Mouse (Mus musculus) myocyte (in vitro differentiated cells): ENCODE measurements at regions not wholly inside any gene's neighbourhood (a gene's known extent, or its start where the extent isn't known, plus 50 kb on each side); places are given as distances from the start of the nearest gene placed in this dataset.
"Not testable (repeated sequence)": the region's sequence is repeated elsewhere in the genome, so short reads cannot be mapped to it uniquely, and the experiment has no call there.

Experiments used
- H3K27me3 ChIP-seq: one replicate; pipeline ENCODE4 v1.6.1; 2011; ENCODE audit not compliant: control insufficient read depth, insufficient read depth, insufficient read length
- H3K36me3 ChIP-seq: one replicate; pipeline ENCODE4 v1.6.1; 2011; ENCODE audit not compliant: control insufficient read depth, insufficient read depth
- H3K4me2 ChIP-seq: one replicate; pipeline ENCODE4 v1.6.1; 2011; ENCODE audit warnings: low read depth, control low read depth
- H3K4me3 ChIP-seq: one replicate; pipeline ENCODE4 v1.5.1; 2011; ENCODE audit warnings: mild to moderate bottlenecking, control low read depth, moderate library complexity
- H3K79me2 ChIP-seq: one replicate; pipeline ENCODE4 v1.6.1; 2011; ENCODE audit not compliant: control insufficient read depth, insufficient read depth
- H3ac ChIP-seq: one replicate; pipeline ENCODE4 v1.6.1; 2011; ENCODE audit not compliant: control insufficient read depth, insufficient read length
- CEBPB ChIP-seq: IDR thresholded peaks from 2 replicates; pipeline ENCODE4 v1.6.1; 2011; ENCODE audit warnings: mild to moderate bottlenecking, moderate library complexity; ENCODE audit not compliant: poor library complexity, insufficient read depth, severe bottlenecking
- E2F4 ChIP-seq: IDR thresholded peaks from one replicate; pipeline ENCODE4 v1.6.1; 2011; ENCODE audit warnings: mild to moderate bottlenecking, control low read depth, moderate library complexity; ENCODE audit not compliant: insufficient read depth
- MAX ChIP-seq: IDR thresholded peaks from one replicate; pipeline ENCODE4 v1.6.1; 2011; ENCODE audit warnings: low read depth, mild to moderate bottlenecking, control low read depth
- MYOD1 ChIP-seq, 3 experiments: IDR thresholded peaks; one replicate each; pipeline ENCODE4 v1.6.1; 2011; ENCODE audit warnings: control low read depth in 2 of 3, low read depth in 2 of 3, mild to moderate bottlenecking in 2 of 3, moderate library complexity in 1 of 3; ENCODE audit not compliant: insufficient read length in 2 of 3, control insufficient read depth in 1 of 3
- MYOG ChIP-seq, 3 experiments: IDR thresholded peaks; one replicate each; pipeline ENCODE4 v1.6.1; 2011; ENCODE audit warnings: control low read depth in 2 of 3, low read depth in 2 of 3, mild to moderate bottlenecking in 2 of 3; ENCODE audit not compliant: insufficient read length in 2 of 3, control insufficient read depth in 1 of 3, insufficient read depth in 1 of 3
- POLR2A ChIP-seq: IDR thresholded peaks from one replicate; pipeline ENCODE4 v1.6.1; 2011; ENCODE audit warnings: low read depth, mild to moderate bottlenecking, control low read depth, moderate library complexity; ENCODE audit not compliant: insufficient read length
- POLR2AphosphoS2 ChIP-seq: IDR thresholded peaks from one replicate; pipeline ENCODE4 v1.6.1; 2011; ENCODE audit warnings: low read depth, control low read depth; ENCODE audit not compliant: insufficient read length
- REST ChIP-seq: IDR thresholded peaks from one replicate; pipeline ENCODE4 v1.6.1; 2011; ENCODE audit warnings: mild to moderate bottlenecking, control low read depth, moderate library complexity; ENCODE audit not compliant: insufficient read depth, insufficient read length
- SRF ChIP-seq: IDR thresholded peaks from one replicate; pipeline ENCODE4 v1.6.1; 2011; ENCODE audit warnings: low read depth; ENCODE audit not compliant: control insufficient read depth, insufficient read length
- TCF12 ChIP-seq: IDR thresholded peaks from one replicate; pipeline ENCODE4 v1.6.1; 2011; ENCODE audit warnings: mild to moderate bottlenecking, control low read depth; ENCODE audit not compliant: poor library complexity, insufficient read depth, severe bottlenecking
- TCF3 ChIP-seq: IDR thresholded peaks from one replicate; pipeline ENCODE4 v1.6.1; 2011; ENCODE audit warnings: low read depth, control low read depth; ENCODE audit not compliant: insufficient read length
- USF1 ChIP-seq: IDR thresholded peaks from one replicate; pipeline ENCODE4 v1.6.1; 2011; ENCODE audit warnings: low read depth, mild to moderate bottlenecking, control low read depth, moderate library complexity

DNA sequence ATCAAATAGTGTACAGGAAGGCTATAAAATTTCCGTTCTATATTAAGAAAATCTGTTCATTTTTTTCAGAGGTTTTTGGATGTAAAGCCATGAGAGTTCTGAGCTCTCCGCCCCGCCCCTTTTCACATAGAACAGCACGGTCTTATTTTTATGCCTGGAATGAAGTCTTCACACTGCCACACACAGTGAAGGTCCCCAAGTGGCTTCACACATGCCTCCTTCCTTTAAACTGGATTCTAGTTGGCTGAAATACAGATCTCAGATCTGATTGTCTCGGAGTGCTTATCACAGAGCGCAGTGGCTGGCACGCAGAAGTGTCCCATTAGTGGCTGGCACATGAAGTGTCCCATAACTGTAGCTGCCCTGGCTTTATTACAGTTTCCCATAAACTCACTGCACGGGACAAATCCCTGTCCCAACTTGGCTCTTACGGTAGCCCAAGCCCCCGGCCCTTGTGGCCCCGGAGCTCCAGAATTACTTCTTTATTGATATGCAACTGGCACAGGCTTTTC lies 122.3 kb upstream of the Nebl start:
- Histone ChIP-seq H3K36me3 (no peaks in the 10 kb centered on the region), H3K27me3 (no peaks in the 10 kb centered on the region), H3K79me2 (no peaks in the 10 kb centered on the region), H3K4me2 (no peak overlapping the region), H3K4me3 (no peak overlapping the region), H3ac (no peak overlapping the region)
- TF ChIP-seq CEBPB, result no peak

DNA sequence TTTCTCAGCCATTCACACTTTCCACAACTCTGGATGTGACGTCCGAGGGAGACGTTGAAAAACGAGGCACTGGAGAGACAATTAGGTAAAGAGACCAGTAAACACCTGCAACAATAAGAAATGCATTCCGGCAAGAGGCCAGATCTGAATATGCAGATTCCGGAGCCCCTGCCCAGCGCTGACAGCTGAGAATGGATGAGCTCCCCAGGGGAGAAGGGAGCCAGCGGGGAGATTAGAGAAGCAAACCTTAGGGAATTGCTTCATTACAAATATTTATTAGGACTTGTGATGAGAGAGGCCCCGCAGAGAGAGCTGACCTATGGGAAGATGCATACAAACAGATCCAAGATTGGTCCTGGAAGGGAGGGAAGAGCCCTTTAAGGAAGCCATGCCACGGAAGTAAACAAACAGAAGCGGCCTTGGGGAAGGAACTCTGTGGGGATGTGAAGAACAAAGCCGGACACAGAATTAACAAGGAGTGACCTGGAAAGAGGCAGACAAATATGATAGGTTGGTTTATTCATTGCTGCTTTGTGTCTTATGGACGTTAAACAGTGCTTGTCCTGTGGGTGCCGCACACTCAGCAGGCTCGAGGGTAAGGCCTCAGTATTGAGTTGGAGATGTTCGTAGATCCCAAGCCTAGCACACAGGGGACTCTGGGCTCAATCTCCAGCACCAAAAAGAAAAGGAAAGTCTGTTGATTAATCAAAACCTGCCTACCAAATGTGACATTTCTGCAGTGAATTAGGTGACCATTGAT lies 121.7 kb upstream of the Nebl start:
- H3K79me2 ChIP-seq, result no peaks in the 10 kb centered on the region
- H3K27me3 ChIP-seq, result no peaks in the 10 kb centered on the region
- H3K4me3 ChIP-seq, result no peak overlapping the region
- H3K4me2 ChIP-seq, result no peak overlapping the region
- H3ac ChIP-seq, result no peak overlapping the region
- TF ChIP-seq CEBPB (no peak), MYOG (IDR thresholded peaks at IDR 0.05; ENCODE audit: control insufficient read depth in 1 of 3, insufficient read depth in 1 of 3, insufficient read length in 2 of 3, low read depth in 2 of 3) (no peak), MYOD1 (IDR thresholded peaks at IDR 0.05; ENCODE audit: control insufficient read depth in 1 of 3, insufficient read length in 2 of 3, low read depth in 2 of 3) (no peak), SRF (no peak), TCF3 (no peak), E2F4 (no peak), POLR2AphosphoS2 (no peak), TCF12 (no peak), MAX (no peak), REST (no peak), POLR2A (no peak), USF1 (no peak)
- no peaks in the 10 kb centered on the region for H3K36me3 ChIP-seq

DNA sequence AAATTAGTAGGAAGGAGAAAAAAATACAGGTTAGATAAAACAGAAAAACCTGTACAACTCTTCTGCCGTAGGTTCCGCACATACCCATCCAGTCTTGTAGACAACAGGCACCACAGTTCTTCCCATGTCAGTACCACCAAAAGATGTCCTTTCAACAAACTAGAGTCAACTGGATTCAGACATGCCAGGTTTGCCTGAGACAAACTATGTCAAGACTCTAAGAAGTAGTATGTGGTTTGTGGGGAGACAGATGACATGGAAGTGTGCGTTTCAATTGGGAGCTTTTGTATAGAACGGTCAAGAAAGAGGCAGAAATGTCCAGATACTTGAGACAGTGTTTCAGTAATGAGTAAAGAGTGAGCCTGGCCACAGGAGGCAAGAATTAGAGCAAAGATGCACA lies 119.5 kb upstream of the Nebl start:
- H3K79me2 ChIP-seq, result no peaks in the 10 kb centered on the region
- no peak overlapping the region for H3ac ChIP-seq
- H3K4me2 ChIP-seq, result no peak overlapping the region
- no peaks in the 10 kb centered on the region for H3K36me3 ChIP-seq
- TF ChIP-seq POLR2A (no peak), TCF3 (no peak), SRF (no peak), E2F4 (no peak), TCF12 (no peak), REST (no peak), MYOD1 (IDR thresholded peaks at IDR 0.05; ENCODE audit: control insufficient read depth in 1 of 3, insufficient read length in 2 of 3, low read depth in 2 of 3) (no peak), USF1 (no peak), CEBPB (no peak), POLR2AphosphoS2 (no peak)
- H3K4me3 ChIP-seq, result no peak overlapping the region
- H3K27me3 ChIP-seq, result no peaks in the 10 kb centered on the region

DNA sequence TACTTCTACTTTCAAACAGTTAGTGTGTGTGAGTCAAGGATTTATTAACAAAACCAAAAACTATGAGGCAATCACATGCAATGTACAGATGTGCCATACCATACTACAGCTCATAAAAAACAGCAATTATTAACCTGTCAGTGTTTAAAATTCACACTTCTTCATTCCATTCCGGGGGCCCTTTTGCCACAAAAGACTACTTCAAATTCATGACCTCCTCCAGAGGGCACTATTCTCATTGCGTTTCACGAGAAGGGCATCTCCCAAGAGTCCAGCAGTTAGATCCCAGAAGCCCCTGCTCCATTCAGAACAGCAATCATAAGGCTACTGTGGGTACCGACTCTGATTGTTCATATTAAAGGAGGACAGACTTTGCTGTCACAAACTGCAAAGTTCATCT lies 118.0 kb upstream of the Nebl start:
- H3K4me2 ChIP-seq, result peak overlapping the region; percentile 34
- TF ChIP-seq SRF, result no peak
- no peaks in the 10 kb centered on the region for H3K79me2 ChIP-seq
- H3K4me3 ChIP-seq, result no peak overlapping the region
- no peaks in the 10 kb centered on the region for H3K36me3 ChIP-seq
- H3ac ChIP-seq, result no peak overlapping the region
- no peaks in the 10 kb centered on the region for H3K27me3 ChIP-seq

DNA sequence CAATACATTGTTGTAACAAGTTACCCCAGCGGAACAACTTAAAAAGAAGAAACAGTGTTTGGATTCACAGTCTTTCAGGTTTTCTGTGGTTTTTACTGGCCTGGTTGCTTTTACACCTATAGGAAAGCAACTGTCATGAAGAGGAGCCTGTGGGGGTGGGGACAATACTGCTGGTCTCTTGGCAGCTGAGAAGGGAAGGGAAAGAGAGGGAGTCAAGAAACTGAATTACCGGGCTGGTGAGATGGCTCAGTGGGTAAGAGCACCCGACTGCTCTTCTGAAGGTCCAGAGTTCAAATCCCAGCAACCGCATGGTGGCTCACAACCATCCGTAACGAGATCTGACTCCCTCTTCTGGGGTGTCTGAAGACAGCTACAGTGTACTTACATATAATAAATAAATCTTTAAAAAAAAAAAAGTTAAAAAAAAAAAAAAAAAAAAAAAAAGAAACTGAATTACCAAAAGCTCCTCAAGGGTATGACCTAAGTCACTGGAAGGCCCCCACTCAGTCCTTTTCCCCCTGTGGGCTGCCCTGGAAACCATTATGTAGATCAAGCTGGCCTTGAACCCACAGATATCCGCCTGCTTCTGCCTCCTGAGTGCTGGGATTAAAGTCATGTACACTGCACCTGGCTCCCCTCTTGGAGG lies 114.3 kb upstream of the Nebl start:
- not testable (repeated sequence) for H3K4me2 ChIP-seq, H3K27me3 ChIP-seq, H3K4me3 ChIP-seq, H3K79me2 ChIP-seq, H3ac ChIP-seq, H3K36me3 ChIP-seq
